Mouse (Mus musculus): ENCODE data around the gene Cfl1. TPM values are rescaled to one million over a fixed set of nuclear protein-coding genes. Genes with fewer than 3 reads are reported as not detected.

Gene Cfl1
- polyA plus RNA-seq, 1 experiment from 2014 or later = 3,318 TPM

DNA sequence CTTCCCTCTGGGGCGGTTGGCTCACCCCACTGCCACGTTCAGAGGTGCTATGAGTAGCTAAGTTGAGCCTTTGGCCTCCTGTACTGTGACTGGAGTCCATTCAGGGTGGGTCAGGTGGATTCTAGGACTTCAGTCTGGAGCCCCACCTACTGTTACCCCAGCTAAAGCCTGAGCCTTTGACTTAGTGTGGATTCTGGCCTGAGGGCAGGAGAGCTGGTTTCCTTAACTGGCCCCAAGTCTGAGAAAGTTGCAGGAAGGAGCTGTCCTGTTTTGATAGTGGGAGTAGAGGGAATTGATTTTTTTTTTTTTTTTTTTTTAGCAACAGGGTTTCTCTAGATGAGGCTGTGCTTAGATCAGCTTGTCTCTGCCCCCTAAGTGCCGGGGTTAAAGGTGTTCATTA, 4.1 kb downstream of the Cfl1 start:
- no peak for TF ChIP-seq CTCF (IDR thresholded peaks at IDR 0.05; ENCODE audit: low read depth)
- no peaks in the 10 kb centered on the region for H3K9me3 ChIP-seq (ENCODE audit: low read depth, low read length)
- no peak for ATAC-seq (ENCODE audit: insufficient read depth)
- no peaks in the 10 kb centered on the region for H3K27me3 ChIP-seq (ENCODE audit: insufficient read depth, low read length)
- H3K9ac ChIP-seq = no peak overlapping the region
- H3K27ac ChIP-seq (ENCODE audit: low read depth) = no peak overlapping the region
- no peak overlapping the region for H3K4me3 ChIP-seq (ENCODE audit: low read depth, low read length)
- no peak for DNase-seq
- peaks cover 66% of the 10 kb centered on the region for H3K36me3 ChIP-seq (ENCODE audit: insufficient read depth)
- no peak overlapping the region for H3K4me2 ChIP-seq
- 78% methylated on average over 3 of the region's 3 CpGs for WGBS
- peaks cover 4% of the 10 kb centered on the region; the same call in 1 of the 2 replicates for H3K4me1 ChIP-seq (ENCODE audit: insufficient read depth)

DNA sequence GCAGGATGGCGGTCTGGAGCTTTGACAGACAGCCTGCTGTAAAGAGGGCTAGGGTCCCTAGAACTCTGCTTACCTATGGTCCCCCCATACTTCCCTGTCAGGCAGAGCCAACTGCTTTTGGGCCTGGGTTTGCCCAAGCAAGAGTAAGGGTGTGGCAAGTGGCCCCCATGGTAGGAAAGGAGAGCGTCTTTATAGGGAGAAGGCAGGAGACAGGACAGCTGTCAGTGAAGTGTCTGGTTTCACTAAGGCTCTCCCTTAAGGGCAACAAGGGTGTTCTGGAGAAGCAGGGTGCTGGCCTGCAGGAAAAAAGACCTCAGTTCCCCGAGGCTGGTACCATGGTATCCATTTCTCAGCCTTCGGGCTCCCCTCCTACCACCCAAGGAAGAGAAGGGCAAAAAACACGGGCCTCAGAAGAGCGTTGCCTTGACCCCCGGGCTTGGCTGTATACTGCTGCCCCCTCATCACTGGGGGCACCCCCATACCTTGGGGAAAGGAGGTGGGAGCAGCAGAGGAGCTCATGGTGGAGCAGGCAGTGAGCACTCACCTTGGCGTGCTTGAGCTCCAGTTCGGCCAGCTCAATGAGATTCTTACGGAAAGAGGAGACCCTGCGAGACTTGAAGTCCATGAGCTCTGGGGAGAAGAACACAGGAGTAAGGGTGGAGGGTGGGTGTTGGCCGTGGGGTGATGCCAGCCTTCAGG, 5.2 kb downstream of the Cfl1 start:
- Histone ChIP-seq H3K4me2 (no peak overlapping the region), H3K36me3 (ENCODE audit: insufficient read depth) (peaks cover 66% of the 10 kb centered on the region), H3K27ac (ENCODE audit: low read depth) (no peak overlapping the region), H3K4me3 (ENCODE audit: low read depth, low read length) (no peak overlapping the region), H3K9ac (no peak overlapping the region), H3K9me3 (ENCODE audit: low read depth, low read length) (no peaks in the 10 kb centered on the region), H3K4me1 (ENCODE audit: insufficient read depth) (peaks cover 4% of the 10 kb centered on the region; the same call in 1 of the 2 replicates), H3K27me3 (ENCODE audit: insufficient read depth, low read length) (no peaks in the 10 kb centered on the region)
- no peak for TF ChIP-seq CTCF (IDR thresholded peaks at IDR 0.05; ENCODE audit: low read depth)
- WGBS = 74% methylated on average over 12 of the region's 12 CpGs
- ATAC-seq (ENCODE audit: insufficient read depth) (no peak), DNase-seq (no peak)

DNA sequence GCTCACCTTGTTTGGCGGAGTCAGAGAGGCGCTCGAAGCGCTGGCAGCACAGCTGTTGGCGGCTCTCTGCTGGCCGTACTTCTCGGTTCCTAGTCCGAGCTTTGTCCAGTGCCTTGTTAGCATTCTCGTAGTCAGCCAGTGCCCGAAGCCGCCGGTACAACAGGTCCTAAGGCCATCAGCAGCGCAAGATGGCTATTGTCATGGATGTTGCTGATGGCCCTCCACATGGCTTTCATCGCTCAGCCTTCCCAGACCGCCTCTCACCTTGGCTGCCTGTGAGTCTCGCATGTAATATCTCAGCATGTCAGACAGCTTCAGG, 5.8 kb downstream of the Cfl1 start:
- ATAC-seq (ENCODE audit: insufficient read depth) = no peak
- Histone ChIP-seq H3K4me1 (ENCODE audit: insufficient read depth) (peaks cover 4% of the 10 kb centered on the region; the same call in 1 of the 2 replicates), H3K36me3 (ENCODE audit: insufficient read depth) (peaks cover 66% of the 10 kb centered on the region)

DNA sequence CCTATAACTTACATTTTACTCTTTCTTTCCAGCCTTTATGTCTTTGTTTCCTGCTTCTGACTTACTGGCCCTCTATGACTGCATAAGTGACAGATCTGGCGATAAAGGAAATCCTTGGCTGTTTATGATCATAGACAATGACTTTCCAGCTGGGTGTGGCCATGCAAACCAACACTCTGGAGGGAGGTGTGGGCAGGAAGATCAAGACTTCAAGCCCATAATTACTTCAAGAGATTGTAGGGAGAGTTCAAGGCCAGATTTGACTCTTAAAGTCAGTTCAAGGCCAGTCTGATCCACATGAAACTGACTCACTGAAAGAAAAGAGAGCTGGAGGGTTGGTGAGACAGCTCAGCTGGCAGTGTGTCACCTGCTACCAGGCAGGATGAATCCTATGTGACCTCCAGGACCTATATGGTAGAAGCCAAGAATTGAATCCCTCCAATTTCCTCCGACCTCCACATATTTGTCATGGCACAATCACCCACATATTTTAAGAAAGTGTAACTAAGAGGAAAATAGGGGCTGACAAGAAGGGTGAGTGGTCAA, 10.1 kb downstream of the Cfl1 start:
- H3K4me1 ChIP-seq (ENCODE audit: insufficient read depth) = no peaks in the 10 kb centered on the region
- WGBS = 71% methylated on average over 2 of the region's 2 CpGs
- DNase-seq = no peak
- H3K27ac ChIP-seq (ENCODE audit: low read depth) = no peak overlapping the region
- H3K4me3 ChIP-seq (ENCODE audit: low read depth, low read length) = no peak overlapping the region
- no peak overlapping the region for H3K9ac ChIP-seq
- TF ChIP-seq CTCF (IDR thresholded peaks at IDR 0.05; ENCODE audit: low read depth) = no peak
- ATAC-seq (ENCODE audit: insufficient read depth) = no peak
- no peaks in the 10 kb centered on the region for H3K9me3 ChIP-seq (ENCODE audit: low read depth, low read length)
- H3K36me3 ChIP-seq (ENCODE audit: insufficient read depth) = peaks cover 29% of the 10 kb centered on the region
- no peaks in the 10 kb centered on the region for H3K27me3 ChIP-seq (ENCODE audit: insufficient read depth, low read length)
- no peak overlapping the region for H3K4me2 ChIP-seq

More for the DNA sequence above, 5.8 kb downstream of the Cfl1 start:
- DNase-seq = no peak
- WGBS = 79% methylated on average over 16 of the region's 16 CpGs
- no peak overlapping the region for H3K4me2 ChIP-seq
- no peaks in the 10 kb centered on the region for H3K27me3 ChIP-seq (ENCODE audit: insufficient read depth, low read length)
- no peak overlapping the region for H3K4me3 ChIP-seq (ENCODE audit: low read depth, low read length)
- H3K9ac ChIP-seq = no peak overlapping the region
- H3K27ac ChIP-seq (ENCODE audit: low read depth) = no peak overlapping the region
- H3K9me3 ChIP-seq (ENCODE audit: low read depth, low read length) = no peaks in the 10 kb centered on the region
- no peak for TF ChIP-seq CTCF (IDR thresholded peaks at IDR 0.05; ENCODE audit: low read depth)

DNA sequence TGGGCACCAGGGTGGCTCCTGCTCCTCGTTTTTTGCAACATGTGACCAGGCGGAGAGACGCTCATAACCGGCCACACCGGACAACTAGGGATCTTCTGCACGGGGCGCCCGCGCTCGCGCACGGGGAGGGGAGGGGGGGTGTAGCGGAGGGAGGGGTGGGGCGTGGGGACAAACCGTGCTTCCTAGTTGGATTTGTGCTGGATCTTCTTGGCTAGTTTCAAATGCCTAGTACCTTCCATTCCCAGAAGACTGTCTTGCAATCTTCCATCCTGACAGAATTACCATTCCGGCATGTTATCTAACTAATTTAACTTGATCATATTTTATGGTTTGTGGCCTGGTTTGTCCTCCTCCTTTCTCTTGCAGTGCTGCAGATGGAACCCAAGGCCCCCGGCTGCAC, 13.4 kb downstream of the Cfl1 start, which contains the start of gene 1700020D05Rik:
Gene 1700020D05Rik (minus strand): TSS at position 101 of the 400 bp plus-strand sequence.
- DNase-seq = no peak
- no peak for ATAC-seq (ENCODE audit: insufficient read depth)
- no peaks in the 10 kb centered on the region for H3K9me3 ChIP-seq (ENCODE audit: low read depth, low read length)
- H3K4me3 ChIP-seq (ENCODE audit: low read depth, low read length) = no peak within 1 kb of the TSS
- no peaks in the 10 kb centered on the region for H3K27me3 ChIP-seq (ENCODE audit: insufficient read depth, low read length)
- H3K9ac ChIP-seq = no peak within 1 kb of the TSS
- H3K36me3 ChIP-seq (ENCODE audit: insufficient read depth) = no peaks in the 10 kb centered on the region
- no peak within 1 kb of the TSS for H3K27ac ChIP-seq (ENCODE audit: low read depth)
- TF ChIP-seq CTCF (IDR thresholded peaks at IDR 0.05; ENCODE audit: low read depth) = no peak
- WGBS = 52% methylated on average over 17 of the region's 17 CpGs
- H3K4me2 ChIP-seq = no peak within 1 kb of the TSS
- H3K4me1 ChIP-seq (ENCODE audit: insufficient read depth) = no peaks in the 10 kb centered on the region

DNA sequence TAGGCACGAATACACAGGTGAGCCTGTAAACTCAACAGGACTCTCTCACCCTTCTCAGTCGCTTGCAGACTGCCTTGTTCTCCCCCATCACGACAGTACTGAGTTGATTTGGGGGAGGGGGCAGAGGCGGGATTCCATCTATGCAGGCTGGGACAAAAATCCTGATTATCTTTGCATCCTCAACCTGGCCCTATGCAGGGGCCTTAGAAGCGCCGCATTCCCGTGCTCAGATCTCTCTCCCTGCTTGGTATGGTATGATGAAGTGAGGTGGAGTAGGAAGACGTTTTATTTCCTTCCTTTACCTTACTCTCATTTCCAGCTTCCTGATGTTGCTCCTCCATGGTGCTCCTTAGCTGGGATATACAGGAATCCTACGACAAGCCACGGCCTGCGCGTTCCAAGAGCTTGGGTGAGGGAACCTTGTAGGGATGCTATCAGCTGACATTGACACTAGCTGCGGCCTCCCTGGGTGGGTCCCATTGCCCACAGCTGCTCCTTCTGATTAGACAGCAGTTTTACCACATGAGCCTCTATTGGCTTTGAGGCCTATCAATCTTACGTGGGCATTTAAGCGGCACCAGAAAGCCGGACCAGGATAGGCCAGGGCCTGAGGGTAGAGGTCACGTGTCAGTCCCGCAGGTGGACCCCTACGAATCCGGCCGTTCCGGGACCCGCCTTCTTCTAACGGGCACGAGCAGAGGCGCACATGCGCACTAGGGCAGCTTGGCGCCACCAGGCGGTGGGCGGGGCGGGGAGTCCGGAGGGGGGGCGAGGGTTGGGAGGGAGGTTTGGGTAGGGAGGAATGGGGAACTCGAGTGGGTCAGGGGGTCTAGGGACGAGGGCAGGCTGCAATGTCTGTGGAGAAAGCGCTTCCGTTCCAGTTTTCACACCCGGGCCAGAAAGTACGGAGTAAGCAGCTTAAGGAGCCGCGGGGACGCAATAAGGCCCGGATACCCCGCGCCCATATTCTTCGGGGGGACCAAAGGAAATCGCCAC, 20.1 kb downstream of the Cfl1 start, which contains the start of gene Snx32:
Gene Snx32 (minus strand): TSS at position 508 of the 996 bp plus-strand sequence.
- Histone ChIP-seq H3K4me3 (ENCODE audit: low read depth, low read length) (peak within 1 kb of the TSS; percentile 51), H3K9me3 (ENCODE audit: low read depth, low read length) (no peaks in the 10 kb centered on the region), H3K27ac (ENCODE audit: low read depth) (peak within 1 kb of the TSS; percentile 3; the same call in 1 of the 2 replicates), H3K4me2 (peak within 1 kb of the TSS; percentile 90), H3K27me3 (ENCODE audit: insufficient read depth, low read length) (no peaks in the 10 kb centered on the region), H3K9ac (peak within 1 kb of the TSS; percentile 54), H3K36me3 (ENCODE audit: insufficient read depth) (no peaks in the 10 kb centered on the region), H3K4me1 (ENCODE audit: insufficient read depth) (0 out of 2 replicates have a peak, but pooled peaks cover 5% of the 10 kb centered on the region)
- WGBS = 2% methylated on average over 47 of the region's 47 CpGs
- DNase-seq (peak; percentile 96), ATAC-seq (ENCODE audit: insufficient read depth) (peak; percentile 99)
- TF ChIP-seq CTCF (IDR thresholded peaks at IDR 0.05; ENCODE audit: low read depth) = peak; percentile 47
